Mouse (Mus musculus) gastrocnemius, postnatal 36 days (tissue): Measurements from ENCODE around the gene Cx3cr1. TPM values are rescaled to one million over a fixed set of nuclear protein-coding genes. Genes with fewer than 3 reads are reported as not detected.
"Not testable (repeated sequence)": the region's sequence is repeated elsewhere in the genome, so short reads cannot be mapped to it uniquely, and the experiment has no call there.

Experiments used
- DNase-seq, 2 experiments: peaks; one replicate each; pipeline ENCODE4 v3.0.0; 2022
- intact Hi-C: fragments of 180-260 bp; cut with DNase I; formaldehyde crosslinking; loops from one replicate; pipeline ENCODE4 v1.15.1; 2025
- total RNA-seq, 2 experiments: library from RNA; stranded (reverse); gene quantifications; 2 replicates each; pipeline ENCODE4 v1.2.3; 2021

Cx3cr1 gene
- total RNA-seq, 2 experiments from 2014 or later = 0.28 to 0.52 TPM

- DNase-seq = no peak
- intact Hi-C loops = no loop called here
These were observed 39.3 kb downstream of the Cx3cr1 start for GRCm38 (mm10) chr9:120030421-120030820.

- intact Hi-C loops = loop anchor here (2.0 to 5.0 kb wide), 2 partner anchors 43 to 67 kb away; no protein-coding TSS in a partner anchor
- DNase-seq = no peak
These were observed 39.8 kb downstream of the Cx3cr1 start for GRCm38 (mm10) chr9:120029880-120030279.

GRCm38 (mm10) chr9:120027401-120028151, 42.1 kb downstream of the Cx3cr1 start:
- intact Hi-C loops = loop anchor here (2.0 to 5.0 kb wide), 2 partner anchors 45 to 70 kb away; no protein-coding TSS in a partner anchor
- peak; percentile 40 to 59 for DNase-seq

- DNase-seq = no peak
- intact Hi-C loops = loop anchor here (5.0 kb wide), 1 partner anchor 73 kb away; no protein-coding TSS in a partner anchor
These were observed 45.1 kb downstream of the Cx3cr1 start for GRCm38 (mm10) chr9:120024625-120025024.

- DNase-seq = peak; percentile 44
- intact Hi-C loops = no loop called here
These were observed 45.5 kb downstream of the Cx3cr1 start for GRCm38 (mm10) chr9:120024171-120024570.

GRCm38 (mm10) chr9:120023086-120023811, 46.4 kb downstream of the Cx3cr1 start, which contains the start of gene Xirp1:
TSS of gene Xirp1 (minus strand) at chr9:120023598.
- intact Hi-C loops = no loop called here
- DNase-seq = no peak

- intact Hi-C loops = no loop called here
- DNase-seq = no peak
These were observed 48.5 kb downstream of the Cx3cr1 start for GRCm38 (mm10) chr9:120021164-120021563.

GRCm38 (mm10) chr9:120020285-120020890, 49.3 kb downstream of the Cx3cr1 start:
- DNase-seq = peak; percentile 63 to 71

GRCm38 (mm10) chr9:120016956-120017355, 52.7 kb downstream of the Cx3cr1 start:
- intact Hi-C loops = no loop called here
- no peak for DNase-seq

More at GRCm38 (mm10) chr9:120020285-120020890, 49.3 kb downstream of the Cx3cr1 start:
- intact Hi-C loops = no loop called here

- DNase-seq = no peak
- intact Hi-C loops = loop anchor here (2.0 kb wide), 1 partner anchor 50 kb away; no protein-coding TSS in a partner anchor
These were observed 54.9 kb downstream of the Cx3cr1 start for GRCm38 (mm10) chr9:120014828-120015227.

GRCm38 (mm10) chr9:120013251-120013820, 56.3 kb downstream of the Cx3cr1 start:
- DNase-seq = no peak
- intact Hi-C loops = no loop called here

GRCm38 (mm10) chr9:120012781-120013180, 56.9 kb downstream of the Cx3cr1 start:
- no peak for DNase-seq

GRCm38 (mm10) chr9:120012161-120012560, 57.5 kb downstream of the Cx3cr1 start:
- DNase-seq, intact Hi-C loops: not testable (repeated sequence)

More at GRCm38 (mm10) chr9:120012781-120013180, 56.9 kb downstream of the Cx3cr1 start:
- intact Hi-C loops = no loop called here

- intact Hi-C loops = no loop called here
- DNase-seq = peak in 1 of 2 experiments; percentile 49
These were observed 58.1 kb downstream of the Cx3cr1 start for GRCm38 (mm10) chr9:120011533-120011932.

- intact Hi-C loops = no loop called here
- peak; percentile 97 to 98 for DNase-seq
These were observed 58.7 kb downstream of the Cx3cr1 start for GRCm38 (mm10) chr9:120010781-120011511.

- intact Hi-C loops = no loop called here
- no peak for DNase-seq
These were observed 59.8 kb downstream of the Cx3cr1 start for GRCm38 (mm10) chr9:120009871-120010270.

GRCm38 (mm10) chr9:120009226-120009841, 60.3 kb downstream of the Cx3cr1 start:
- no peak for DNase-seq
- intact Hi-C loops = no loop called here

- intact Hi-C loops = no loop called here
These were observed 61.8 kb downstream of the Cx3cr1 start for GRCm38 (mm10) chr9:120007833-120008232.

GRCm38 (mm10) chr9:120005936-120006335, 63.7 kb downstream of the Cx3cr1 start:
- intact Hi-C loops = no loop called here

More at GRCm38 (mm10) chr9:120007833-120008232, 61.8 kb downstream of the Cx3cr1 start:
- DNase-seq = no peak

More at GRCm38 (mm10) chr9:120005936-120006335, 63.7 kb downstream of the Cx3cr1 start:
- no peak for DNase-seq
